Mouse (Mus musculus) central nervous system, embryonic 18 days (tissue): ENCODE measurements around the gene Zfp449. TPM values are rescaled to one million over a fixed set of nuclear protein-coding genes. Genes with fewer than 3 reads are reported as not detected.

Source experiments
- polyA plus RNA-seq: library from polyadenylated mRNA; depleted of rRNA; stranded (reverse); fragments of >200 nt; gene quantifications from 2 replicates; pipeline ENCODE4 v1.2.3, GENCODE M21; 2012; rRNA removed

Gene Zfp449
- polyA plus RNA-seq: 4.0 and 4.4 TPM in 2 replicates

GRCm38 (mm10) chrX:56346176-56346931, at the start of gene Zfp449:
TSS of gene Zfp449 (plus strand) at chrX:56346400.

GRCm38 (mm10) chrX:56374431-56375128, 28.4 kb downstream of the Zfp449 start, which contains the start of gene Smim10l2a:
TSS of gene Smim10l2a (plus strand) at chrX:56374586.

Other genes starting within 250 kb of the Zfp449 start
- gene 3830403N18Rik, start 209.8 kb upstream of the Zfp449 start, polyA plus RNA-seq: 0.08 and 0.12 TPM in 2 replicates
- gene Gm773, start 133.5 kb upstream of the Zfp449 start, polyA plus RNA-seq: not detected in 2 replicates
- gene Smim10l2a, start 28.2 kb downstream of the Zfp449 start, polyA plus RNA-seq: 31.8 and 34.2 TPM in 2 replicates
- not detected in 2 replicates for gene Gm2174, start 101.6 kb downstream of the Zfp449 start, polyA plus RNA-seq
- gene Ints6l, start 108.5 kb downstream of the Zfp449 start, polyA plus RNA-seq: 60.4 and 69.9 TPM in 2 replicates
- gene Gm10477, start 178.3 kb downstream of the Zfp449 start, polyA plus RNA-seq: not detected in 2 replicates
- gene Gm648, start 203.2 kb downstream of the Zfp449 start, polyA plus RNA-seq: 0.29 and 0.38 TPM in 2 replicates